Comparison of ENCODE assay signal across 24 mouse cellular contexts in the genomic region with DNA sequence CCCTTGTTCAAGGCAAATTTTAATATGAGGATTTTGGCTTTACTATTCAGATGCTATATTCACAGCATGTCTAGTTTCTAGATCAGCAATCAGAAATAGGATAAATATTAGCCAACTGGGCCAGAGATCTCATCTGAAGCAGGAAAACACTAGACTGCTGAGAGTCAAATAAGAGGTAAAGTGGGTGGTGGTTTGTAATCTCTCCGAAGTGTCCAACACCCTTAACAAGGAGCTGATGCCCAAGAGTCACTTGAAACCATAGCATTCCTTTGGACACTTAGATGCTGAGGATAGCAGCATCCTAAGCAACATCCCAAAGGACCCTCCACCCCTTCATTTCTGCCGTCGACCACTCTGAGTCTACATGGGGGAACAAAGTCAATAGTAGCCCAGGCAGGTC. TPM values are rescaled to one million over a fixed set of nuclear protein-coding genes. Genes with fewer than 3 reads are reported as not detected.
DNase-seq lines count a peak whose midpoint lies in the region; ATAC-seq and TF ChIP-seq lines count a peak whose summit lies in the region.
"Had no signal": no experiment of that assay in that cellular context is flagged by ENCODE, and none has a peak within 500 bp of the region (broad histone marks: within the 10 kb centered on the region; RNA-seq: fewer than 3 reads in every experiment).

No protein-coding gene starts in this region.

- WGBS in heart, embryonic 13.5 days = 59% methylated on average over 3 of the region's 3 CpGs
- 59% methylated on average over 3 of the region's 3 CpGs for WGBS in heart, adult 2 months
- WGBS in lung, adult 2 months = 71% methylated on average over 3 of the region's 3 CpGs

- peaks cover 79% of the 10 kb centered on the region for H3K36me3 ChIP-seq in heart, embryonic 13.5 days
- peaks cover 24% of the 10 kb centered on the region for H3K36me3 ChIP-seq in heart, adult 2 months (ENCODE audit: control insufficient read depth, insufficient read depth, low read length)
- H3K36me3 ChIP-seq in myocyte (ENCODE audit: control insufficient read depth, insufficient read depth) = peaks cover 48% of the 10 kb centered on the region
- H3K36me3 ChIP-seq: forebrain, embryonic 10.5 days had no signal

- no peak for TF ChIP-seq CTCF in heart, adult 2 months (IDR thresholded peaks at IDR 0.05)
- no peak for TF ChIP-seq CTCF in lung, adult 2 months (IDR thresholded peaks at IDR 0.05; ENCODE audit: insufficient read depth, low read length)

- no peaks in the 10 kb centered on the region for H3K9me3 ChIP-seq in heart, embryonic 13.5 days
- H3K9me3 ChIP-seq: forebrain, embryonic 10.5 days; forebrain, embryonic 13.5 days had no signal

- TF ChIP-seq POLR2A in heart, adult 2 months (IDR thresholded peaks at IDR 0.05; ENCODE audit: insufficient read depth, low read depth, low read length) = no peak
- no peak for TF ChIP-seq POLR2A in lung, adult 2 months (IDR thresholded peaks at IDR 0.05; ENCODE audit: borderline replicate concordance, extremely low read depth, low read depth, low read length)
- no peak for TF ChIP-seq POLR2A in myocyte (IDR thresholded peaks at IDR 0.05; ENCODE audit: insufficient read length, low read depth)

- no peak for ATAC-seq in heart, embryonic 13.5 days (ENCODE audit: extremely low read depth, insufficient number of reproducible peaks, low FRiP score, low TSS enrichment)
- ATAC-seq: activated CD4-positive, CD25-positive, alpha-beta regulatory T cell, adult 4 months; forebrain, embryonic 13.5 days; forebrain, embryonic 16.5 days; hindbrain, postnatal 0 days; inflammation-experienced regulatory T-cells, adult 6 months; intestine, embryonic 16.5 days had no signal

- no peaks in the 10 kb centered on the region for H3K79me2 ChIP-seq in heart, adult 2 months (replicated peaks; ENCODE audit: control insufficient read depth, insufficient read depth, low read length)
- H3K79me2 ChIP-seq in myocyte (ENCODE audit: control insufficient read depth, insufficient read depth) = peaks cover 28% of the 10 kb centered on the region

- H3K4me3 ChIP-seq in heart, embryonic 13.5 days = no peak overlapping the region; the same call in 1 of the 2 replicates
- no peak overlapping the region for H3K4me3 ChIP-seq in heart, adult 2 months
- H3K4me3 ChIP-seq in lung, adult 2 months (replicated peaks; ENCODE audit: extremely low read depth, low read depth, low read length) = no peak overlapping the region
- H3K4me3 ChIP-seq in myocyte = no peak overlapping the region
- H3K4me3 ChIP-seq: forebrain, embryonic 10.5 days; forebrain, embryonic 13.5 days had no signal

- H3ac ChIP-seq in myocyte (ENCODE audit: control insufficient read depth, insufficient read length) = no peak overlapping the region

- no peak for TF ChIP-seq EP300 in heart, adult 2 months (IDR thresholded peaks at IDR 0.05; ENCODE audit: insufficient read depth, low read depth, low read length)

- H3K4me1 ChIP-seq in heart, embryonic 13.5 days = peaks cover 53% of the 10 kb centered on the region
- peaks cover 1% of the 10 kb centered on the region; the same call in 1 of the 2 replicates for H3K4me1 ChIP-seq in heart, adult 2 months (ENCODE audit: control insufficient read depth, insufficient read depth, low read length)
- H3K4me1 ChIP-seq in lung, adult 2 months (ENCODE audit: control insufficient read depth, insufficient read depth, low read length) = peaks cover 5% of the 10 kb centered on the region

- H3K4me2 ChIP-seq in heart, embryonic 13.5 days = peak overlapping the region; percentile 34; the same call in 1 of the 2 replicates
- peak overlapping the region; percentile 8 for H3K4me2 ChIP-seq in myocyte (ENCODE audit: low read depth)
- H3K4me2 ChIP-seq: forebrain, embryonic 13.5 days; hindbrain, embryonic 14.5 days had no signal

- H3K27ac ChIP-seq in heart, embryonic 13.5 days (replicated peaks) = no peak overlapping the region
- H3K27ac ChIP-seq in heart, adult 2 months = no peak overlapping the region
- H3K27ac ChIP-seq: forebrain, embryonic 10.5 days; forebrain, embryonic 13.5 days; hindbrain, embryonic 14.5 days; hindbrain, postnatal 0 days had no signal

- intact Hi-C loops in heart, adult 2 months (cut with DNase I) = loop anchor here (5.0 kb wide), 2 partner anchors 32 to 47 kb away; no protein-coding TSS in a partner anchor

- H3K9ac ChIP-seq in heart, embryonic 13.5 days = no peak overlapping the region
- no peak overlapping the region for H3K9ac ChIP-seq in heart, adult 2 months (ENCODE audit: low read depth, low read length)
- H3K9ac ChIP-seq: forebrain, embryonic 13.5 days; hindbrain, embryonic 14.5 days had no signal

- H3K27me3 ChIP-seq in heart, embryonic 13.5 days (replicated peaks) = no peaks in the 10 kb centered on the region
- H3K27me3 ChIP-seq in heart, adult 2 months (ENCODE audit: control insufficient read depth, insufficient read depth, low read length) = no peaks in the 10 kb centered on the region
- H3K27me3 ChIP-seq in myocyte (ENCODE audit: control insufficient read depth, insufficient read depth, insufficient read length) = no peaks in the 10 kb centered on the region
- H3K27me3 ChIP-seq: forebrain, embryonic 13.5 days had no signal

- peak; percentile 67 for DNase-seq in heart, adult 11 months
- no peak for DNase-seq in heart, adult 18-20 months
- DNase-seq in heart, adult 2 months = no peak
- peak; percentile 18 for DNase-seq in lung, adult 2 months
- no peak for DNase-seq in lung, postnatal 25 days (ENCODE audit: low spot score)
- DNase-seq: adrenal gland, postnatal 10 days; adrenal gland, postnatal 36 days; cerebellum, adult 18-20 months; cerebellum, adult 9-10 months; cerebellum, postnatal 14 days; gastrocnemius, postnatal 10 days; gastrocnemius, postnatal 36 days; heart, postnatal 4 days had no signal

TF ChIP-seq in myocyte, 11 proteins besides CTCF, POLR2A, EP300 and RAD21:
- no peak for TF ChIP-seq E2F4 (IDR thresholded peaks at IDR 0.05; ENCODE audit: insufficient read depth)

RNA-seq across cellular contexts. Expression of gene Ccdc141, which starts 5.8 kb away (rescaled TPM):
- total RNA-seq in heart, adult 18-20 months (2021) = 100 to 1,000 TPM; 149 to 219 TPM
- polyA plus RNA-seq in heart, embryonic 13.5 days (2015; fragmentation: Nextera tagmentation; extraction: Ambion mirVana) = 156 and 170 TPM in 2 replicates
- 100 to 1,000 TPM; 182 to 189 TPM for total RNA-seq in heart, adult 2 months (2021)
- polyA plus RNA-seq in heart, adult 2 months (2012; rRNA removed) = 35.6 and 50.8 TPM in 2 replicates
- 15.9 and 19.8 TPM in 2 replicates for polyA plus RNA-seq in lung, adult 2 months (2012; rRNA removed)
- polyA plus RNA-seq in myocyte (2012; fragmentation: generic; extraction: Trizol) = 43.2 TPM
- total RNA-seq: granulocyte monocyte progenitor cell, adult 5-6 weeks had no signal

Comparison
In these comparisons a context has a peak if more than half of its experiments do, and no peak if none do; other contexts are left out.
1. DNase-seq: peak in heart, adult 11 months (single experiment) and lung, adult 2 months (single experiment); none in heart, adult 18-20 months (0 of 2), heart, adult 2 months (0 of 2) and lung, postnatal 25 days (single experiment).